Mouse (Mus musculus) right cerebral cortex, adult 2 months (tissue): Measurements from ENCODE around the gene Dock2.

Source experiments
- DNase-seq, 2 experiments: peaks; one replicate each; pipeline ENCODE4 v3.0.0; 2021 to 2022; ENCODE audit warnings: low spot score in 2 of 2

Gene Dock2

GRCm38 (mm10) chr11:34528006-34528405 is 255.7 kb downstream of the Dock2 start:
- no peak for DNase-seq

GRCm38 (mm10) chr11:34527238-34527637 is 256.5 kb downstream of the Dock2 start:
- no peak for DNase-seq

- no peak for DNase-seq
Measured at GRCm38 (mm10) chr11:34525096-34525891, 258.4 kb downstream of the Dock2 start.

- no peak for DNase-seq
Measured at GRCm38 (mm10) chr11:34524586-34524985, 259.1 kb downstream of the Dock2 start.

GRCm38 (mm10) chr11:34518566-34518965 is 265.1 kb downstream of the Dock2 start:
- DNase-seq: no peak

- no peak for DNase-seq
Measured at GRCm38 (mm10) chr11:34516971-34517370, 266.7 kb downstream of the Dock2 start.

- DNase-seq: no peak
Measured at GRCm38 (mm10) chr11:34515301-34515700, 268.4 kb downstream of the Dock2 start.

- no peak for DNase-seq
Measured at GRCm38 (mm10) chr11:34506390-34506789, 277.3 kb downstream of the Dock2 start.

- DNase-seq: no peak
Measured at GRCm38 (mm10) chr11:34499663-34500062, 284.0 kb downstream of the Dock2 start.

GRCm38 (mm10) chr11:34494682-34495081 is 289.0 kb downstream of the Dock2 start:
- DNase-seq: no peak

- DNase-seq: no peak
Measured at GRCm38 (mm10) chr11:34492986-34493385, 290.7 kb downstream of the Dock2 start.

- DNase-seq: no peak
Measured at GRCm38 (mm10) chr11:34492223-34492622, 291.5 kb downstream of the Dock2 start.

- no peak for DNase-seq
Measured at GRCm38 (mm10) chr11:34489548-34489947, 294.1 kb downstream of the Dock2 start.

- no peak for DNase-seq
Measured at GRCm38 (mm10) chr11:34479301-34479700, 304.4 kb downstream of the Dock2 start.

- DNase-seq: no peak
Measured at GRCm38 (mm10) chr11:34469792-34470191, 313.9 kb downstream of the Dock2 start.

GRCm38 (mm10) chr11:34468571-34468970 is 315.1 kb downstream of the Dock2 start:
- no peak for DNase-seq

GRCm38 (mm10) chr11:34467056-34467455 is 316.6 kb downstream of the Dock2 start:
- no peak for DNase-seq

- DNase-seq: no peak
Measured at GRCm38 (mm10) chr11:34449944-34450343, 333.7 kb downstream of the Dock2 start.

GRCm38 (mm10) chr11:34447891-34448290 is 335.8 kb downstream of the Dock2 start:
- no peak for DNase-seq

- DNase-seq: no peak
Measured at GRCm38 (mm10) chr11:34438429-34438828, 345.3 kb downstream of the Dock2 start.

GRCm38 (mm10) chr11:34437446-34437845 is 346.2 kb downstream of the Dock2 start:
- no peak for DNase-seq

- DNase-seq: no peak
Measured at GRCm38 (mm10) chr11:34431978-34432377, 351.7 kb downstream of the Dock2 start.

GRCm38 (mm10) chr11:34431371-34431770 is 352.3 kb downstream of the Dock2 start:
- DNase-seq: no peak

- DNase-seq: no peak
Measured at GRCm38 (mm10) chr11:34430940-34431339, 352.8 kb downstream of the Dock2 start.
